Mouse (Mus musculus) heart, postnatal 0 days (tissue): ENCODE measurements around the gene Zc3h14.

Experiments used
- CTCF ChIP-seq: IDR thresholded peaks from 2 replicates; pipeline ENCODE4 v1.5.1; 2016; ENCODE audit warnings: antibody characterized with exemption, control low read depth, low read depth
- EP300 ChIP-seq: IDR thresholded peaks from 2 replicates; pipeline ENCODE4 v1.6.1; 2016; ENCODE audit warnings: antibody characterized with exemption, low read depth

DNA sequence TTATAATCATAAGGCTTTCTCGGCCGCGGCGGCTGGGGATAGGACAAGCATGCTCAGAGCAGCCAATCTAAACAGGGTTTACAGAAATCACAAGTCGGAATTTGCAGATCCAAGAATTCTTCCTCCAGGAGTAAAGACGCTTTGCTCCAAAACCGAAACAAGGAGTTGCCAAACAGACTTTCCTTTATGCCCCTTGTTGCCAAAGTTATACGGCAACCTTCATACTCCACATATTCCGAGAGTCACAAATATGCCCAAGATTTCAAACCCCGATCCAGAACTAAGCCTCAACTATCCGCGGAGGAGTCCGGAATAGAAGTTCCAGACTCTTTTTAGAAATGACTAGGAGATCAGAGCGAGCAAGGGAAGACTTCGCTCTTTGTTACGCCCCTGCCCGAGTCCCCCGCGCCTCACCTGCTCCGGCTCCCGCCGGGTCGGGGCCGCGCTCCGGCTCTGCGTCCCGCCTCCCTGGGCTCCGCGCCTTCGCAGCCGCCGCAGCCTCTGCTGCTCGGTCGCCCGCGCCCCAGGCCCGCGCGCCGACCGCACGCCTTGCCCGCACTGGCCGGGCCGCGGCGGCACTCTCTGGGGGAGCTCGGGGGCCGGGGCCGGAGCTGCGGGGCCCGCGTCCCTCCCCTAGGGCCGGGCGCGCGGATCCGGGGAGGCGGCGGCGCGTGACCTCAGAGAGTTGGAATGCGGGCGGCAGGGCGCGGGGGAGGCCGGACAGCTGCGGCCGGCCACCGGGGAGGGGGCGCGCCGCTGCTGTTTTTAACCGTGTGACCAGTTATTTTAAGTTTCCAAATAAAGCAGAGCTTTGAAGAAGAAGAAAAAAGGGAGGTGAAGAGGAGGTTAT is 9.6 kb upstream of the Zc3h14 start, which contains the start of gene Ptpn21:
- TF ChIP-seq EP300 (no peak), CTCF (no peak)
